Comparison of ENCODE assay signal across 14 mouse cellular contexts in genomic region chr1:157178988-157179764, GRCm38 (mm10).
DNase-seq lines count a peak whose midpoint lies in the region; ATAC-seq lines count a peak whose summit lies in the region.
"Had no signal": no experiment of that assay in that cellular context is flagged by ENCODE, and none has a peak within 500 bp of the region (broad histone marks: within the 10 kb centered on the region; RNA-seq: fewer than 3 reads in every experiment).

No protein-coding gene starts in this region.

- no peak; the same call in 1 of the 2 replicates for ATAC-seq in hindbrain, embryonic 16.5 days
- ATAC-seq in kidney, embryonic 14.5 days (ENCODE audit: low FRiP score, low TSS enrichment), result no peak
- ATAC-seq: inflammation-experienced regulatory T-cells, adult 6 months had no signal

- H3K27ac ChIP-seq in hindbrain, embryonic 16.5 days (ENCODE audit: low read depth, low read length), result no peak overlapping the region
- H3K27ac ChIP-seq in kidney, embryonic 14.5 days (ENCODE audit: low read depth, low read length), result no peak overlapping the region
- H3K27ac ChIP-seq: liver, embryonic 13.5 days had no signal

- H3K4me1 ChIP-seq in hindbrain, embryonic 16.5 days (ENCODE audit: control insufficient read depth, insufficient read depth, low read depth, low read length), result peaks cover 7% of the 10 kb centered on the region
- 0 out of 2 replicates have a peak, but pooled peaks cover 6% of the 10 kb centered on the region for H3K4me1 ChIP-seq in kidney, embryonic 14.5 days (ENCODE audit: control insufficient read depth, insufficient read depth, low read length)
- H3K4me1 ChIP-seq: liver, embryonic 13.5 days had no signal

- peak overlapping the region; percentile 31 for H3K4me2 ChIP-seq in hindbrain, embryonic 16.5 days (ENCODE audit: low read length)
- no peak overlapping the region for H3K4me2 ChIP-seq in kidney, embryonic 14.5 days (replicated peaks; ENCODE audit: low read depth, low read length)
- H3K4me2 ChIP-seq: liver, embryonic 13.5 days had no signal

- peak; percentile 8 for DNase-seq in adrenal gland, postnatal 10 days
- no peak for DNase-seq in adrenal gland, postnatal 25 days
- DNase-seq in retina, embryonic 14.5 days (ENCODE audit: low spot score), result peak; percentile 27
- no peak for DNase-seq in retina, postnatal 1 day
- no peak for DNase-seq in B cell, adult 2 months
- DNase-seq in kidney, adult 9 months, result no peak
- DNase-seq: adrenal gland, postnatal 14 days; cerebellum, adult 9-11 months; layer of hippocampus, adult 9-11 months; liver, embryonic 13.5 days had no signal

- H3K4me3 ChIP-seq in hindbrain, embryonic 16.5 days (ENCODE audit: low read length), result no peak overlapping the region
- no peak overlapping the region for H3K4me3 ChIP-seq in kidney, embryonic 14.5 days (ENCODE audit: low read length)
- H3K4me3 ChIP-seq: liver, embryonic 13.5 days had no signal

- no peaks in the 10 kb centered on the region for H3K27me3 ChIP-seq in hindbrain, embryonic 16.5 days (replicated peaks; ENCODE audit: control insufficient read depth, insufficient read depth, low read length)
- H3K27me3 ChIP-seq in kidney, embryonic 14.5 days (ENCODE audit: control insufficient read depth, insufficient read depth, low read length), result no peaks in the 10 kb centered on the region
- H3K27me3 ChIP-seq: liver, embryonic 13.5 days had no signal

- peaks cover 8% of the 10 kb centered on the region for H3K36me3 ChIP-seq in hindbrain, embryonic 16.5 days (ENCODE audit: control insufficient read depth, insufficient read depth, low read length)
- H3K36me3 ChIP-seq in kidney, embryonic 14.5 days (ENCODE audit: control insufficient read depth, insufficient read depth, low read length), result peaks cover 6% of the 10 kb centered on the region; the same call in 1 of the 2 replicates
- H3K36me3 ChIP-seq: G1E; liver, embryonic 13.5 days had no signal

- H3K9ac ChIP-seq in hindbrain, embryonic 16.5 days (ENCODE audit: low read depth, low read length), result no peak overlapping the region; the same call in 1 of the 2 replicates
- no peak overlapping the region for H3K9ac ChIP-seq in kidney, embryonic 14.5 days (ENCODE audit: low read depth, low read length)
- H3K9ac ChIP-seq: liver, embryonic 13.5 days had no signal

- no peaks in the 10 kb centered on the region for H3K9me3 ChIP-seq in hindbrain, embryonic 16.5 days (ENCODE audit: control insufficient read depth, low read length)
- H3K9me3 ChIP-seq in kidney, embryonic 14.5 days (ENCODE audit: control insufficient read depth, low read length), result no peaks in the 10 kb centered on the region
- H3K9me3 ChIP-seq: G1E; liver, embryonic 13.5 days had no signal

- 36% methylated on average over 9 of the region's 9 CpGs for WGBS in hindbrain, embryonic 16.5 days
- WGBS in kidney, embryonic 14.5 days, result 56% methylated on average over 9 of the region's 9 CpGs

Comparison
In these comparisons a context has a peak if more than half of its experiments do, and no peak if none do; other contexts are left out.
1. DNase-seq: peak in adrenal gland, postnatal 10 days (single experiment) and retina, embryonic 14.5 days (single experiment); none in adrenal gland, postnatal 25 days (single experiment), retina, postnatal 1 day (single experiment), B cell, adult 2 months (0 of 2) and kidney, adult 9 months (single experiment).